Mouse (Mus musculus) kidney, adult 2 months (tissue): Measurements from ENCODE around the gene Atxn1l.

Experiments used
- CTCF ChIP-seq: fragments of 200-500 bp; conservative IDR thresholded peaks from 2 replicates; pipeline ENCODE4 v1.5.1; 2011; ENCODE audit warnings: low read depth, mild to moderate bottlenecking, control low read depth, low read length, moderate library complexity, mixed read lengths; ENCODE audit not compliant: insufficient read depth, insufficient read length
- POLR2A ChIP-seq: fragments of 200-500 bp; IDR thresholded peaks from one replicate; pipeline ENCODE4 v1.6.1; 2011; ENCODE audit warnings: low read depth, low read length, control low read depth

DNA sequence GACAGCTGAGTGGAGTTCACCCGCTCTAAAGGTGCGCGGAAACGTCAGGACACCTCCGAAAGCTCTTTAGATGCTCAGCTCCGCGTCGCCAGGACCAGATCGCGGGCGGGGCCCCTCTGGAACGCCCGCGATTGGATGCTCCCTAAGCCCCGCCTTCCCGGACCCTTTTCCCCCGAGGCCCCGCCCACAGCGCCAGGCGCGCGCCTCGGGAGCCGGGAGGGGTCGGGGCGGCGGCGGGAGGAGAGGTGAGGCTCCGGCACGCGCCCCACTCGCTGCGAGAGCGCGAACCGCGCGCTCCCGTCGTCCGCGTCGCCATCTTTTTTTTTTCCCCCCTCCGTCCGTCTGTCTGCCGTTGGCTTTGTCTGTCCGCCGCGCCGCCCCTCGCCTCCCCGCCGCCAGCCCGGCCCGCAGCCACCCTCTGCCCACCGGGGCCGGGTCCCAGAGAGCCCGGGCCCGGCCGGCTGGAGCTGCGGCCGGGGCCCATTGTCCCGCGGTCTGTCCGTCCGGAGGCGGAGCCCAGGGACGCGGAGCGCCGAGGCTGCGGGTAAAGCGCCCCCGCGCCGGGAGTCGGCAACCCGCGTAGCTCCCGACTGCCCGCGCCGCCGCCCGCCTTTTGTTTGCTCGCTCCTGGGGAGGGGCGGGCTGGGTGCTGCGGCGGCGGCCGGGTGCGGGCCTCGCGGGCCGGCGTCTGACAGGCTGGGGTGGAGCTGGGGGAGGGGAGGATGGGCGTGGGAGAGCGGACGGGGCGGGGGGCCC lies 32.0 kb downstream of the Atxn1l start, which contains the start of gene Zfp821:
- TF ChIP-seq POLR2A (no peak), CTCF (no peak)
